Mouse (Mus musculus) right cerebral cortex, postnatal 4 days (tissue): ENCODE data around the gene Rpgrip1l.
A peak's percentile ranks its signal among the peaks of the same experiment; 100 is the strongest.

Source experiments
- DNase-seq: peaks from one replicate; pipeline ENCODE4 v3.0.0-alpha.2; 2022

Gene Rpgrip1l

GRCm38 (mm10) chr8:91312835-91313832 lies at the start of gene Rpgrip1l, which contains the start of gene Fto:
Gene Rpgrip1l, minus strand, starts transcription at chr8:91313262.
Gene Fto, plus strand, starts transcription at chr8:91313525.
- peak; percentile 91 for DNase-seq

GRCm38 (mm10) chr8:91360644-91361357 lies 47.7 kb upstream of the Rpgrip1l start:
- no peak for DNase-seq

GRCm38 (mm10) chr8:91359511-91359910 lies 46.4 kb upstream of the Rpgrip1l start:
- DNase-seq, result no peak

- DNase-seq, result no peak
Measured at GRCm38 (mm10) chr8:91358016-91358415, 45.0 kb upstream of the Rpgrip1l start.

GRCm38 (mm10) chr8:91357493-91358014 lies 44.5 kb upstream of the Rpgrip1l start:
- DNase-seq, result no peak

GRCm38 (mm10) chr8:91355956-91356699 lies 43.1 kb upstream of the Rpgrip1l start:
- DNase-seq, result no peak

- no peak for DNase-seq
Measured at GRCm38 (mm10) chr8:91355301-91355905, 42.3 kb upstream of the Rpgrip1l start.

GRCm38 (mm10) chr8:91353907-91354306 lies 40.8 kb upstream of the Rpgrip1l start:
- DNase-seq, result no peak

- DNase-seq, result no peak
Measured at GRCm38 (mm10) chr8:91353062-91353461, 40.0 kb upstream of the Rpgrip1l start.

GRCm38 (mm10) chr8:91352598-91352997 lies 39.5 kb upstream of the Rpgrip1l start:
- DNase-seq, result no peak

GRCm38 (mm10) chr8:91350628-91351027 lies 37.6 kb upstream of the Rpgrip1l start:
- DNase-seq, result no peak

- no peak for DNase-seq
Measured at GRCm38 (mm10) chr8:91349816-91350215, 36.8 kb upstream of the Rpgrip1l start.

- DNase-seq, result no peak
Measured at GRCm38 (mm10) chr8:91347595-91347994, 34.5 kb upstream of the Rpgrip1l start.

GRCm38 (mm10) chr8:91347146-91347545 lies 34.1 kb upstream of the Rpgrip1l start:
- no peak for DNase-seq

- DNase-seq, result no peak
Measured at GRCm38 (mm10) chr8:91344659-91345058, 31.6 kb upstream of the Rpgrip1l start.

GRCm38 (mm10) chr8:91342798-91343197 lies 29.7 kb upstream of the Rpgrip1l start:
- no peak for DNase-seq

GRCm38 (mm10) chr8:91342196-91342595 lies 29.1 kb upstream of the Rpgrip1l start:
- DNase-seq, result no peak

- no peak for DNase-seq
Measured at GRCm38 (mm10) chr8:91340746-91341145, 27.7 kb upstream of the Rpgrip1l start.

GRCm38 (mm10) chr8:91339651-91340050 lies 26.6 kb upstream of the Rpgrip1l start:
- no peak for DNase-seq

- DNase-seq, result no peak
Measured at GRCm38 (mm10) chr8:91338389-91339154, 25.5 kb upstream of the Rpgrip1l start.

GRCm38 (mm10) chr8:91329461-91329850 lies 16.4 kb upstream of the Rpgrip1l start:
- DNase-seq, result no peak
